Mouse (Mus musculus) neural tube, embryonic 14.5 days (tissue): ENCODE data around the gene Fuk. TPM values are rescaled to one million over a fixed set of nuclear protein-coding genes. Genes with fewer than 3 reads are reported as not detected.

ENCODE experiments used
- ATAC-seq: fragments of 200-750 bp; cut with Nextera tagmentation; 2 replicates; pipeline ENCODE4 v1.8.0; 2017; ENCODE audit warnings: low read depth, mild to moderate bottlenecking, moderate TSS enrichment, moderate library complexity
- H3K27ac ChIP-seq: fragments of 300-500 bp; sonication (generic); 2 replicates; pipeline ENCODE4 v1.5.1; 2014; ENCODE audit warnings: low read depth, mild to moderate bottlenecking, control low read depth, low read length, moderate library complexity, mixed read lengths
- H3K27me3 ChIP-seq: fragments of 300-500 bp; sonication (generic); 2 replicates; pipeline ENCODE4 v1.6.1; 2014; ENCODE audit warnings: low read length; ENCODE audit not compliant: control insufficient read depth, insufficient read depth
- H3K36me3 ChIP-seq: fragments of 300-500 bp; sonication (generic); 2 replicates; pipeline ENCODE4 v1.6.1; 2014; ENCODE audit warnings: low read length, mixed read lengths; ENCODE audit not compliant: control insufficient read depth, insufficient read depth
- H3K4me1 ChIP-seq: fragments of 300-500 bp; sonication (generic); 2 replicates; pipeline ENCODE4 v1.6.1; 2014; ENCODE audit warnings: low read length; ENCODE audit not compliant: control insufficient read depth, insufficient read depth
- H3K4me2 ChIP-seq: fragments of 300-500 bp; sonication (generic); 2 replicates; pipeline ENCODE4 v1.6.1; 2014; ENCODE audit warnings: mild to moderate bottlenecking, low read depth, low read length, control low read depth
- H3K4me3 ChIP-seq: fragments of 300-500 bp; sonication (generic); 2 replicates; pipeline ENCODE4 v1.5.1; 2014; ENCODE audit warnings: low read depth, low read length, control low read depth, mixed read lengths
- H3K9ac ChIP-seq: fragments of 300-500 bp; sonication (generic); replicated peaks from 2 replicates; pipeline ENCODE4 v1.6.1; 2014; ENCODE audit warnings: low read depth, mild to moderate bottlenecking, control low read depth, low read length, mixed read lengths
- H3K9me3 ChIP-seq: fragments of 300-500 bp; sonication (generic); 2 replicates; pipeline ENCODE4 v1.6.1; 2016; ENCODE audit warnings: low read length; ENCODE audit not compliant: control insufficient read depth
- WGBS: fragments of 180-500 bp; shearing (Covaris S2); extraction: QIAGEN DNeasy Blood & Tissue Kit; methylation state at CpG from one replicate; pipeline ENCODE4 v1.1.7; 2014; 5-methylcytosine and 5-hydroxymethylcytosine counted together
- polyA plus RNA-seq: library from polyadenylated mRNA; unstranded; fragments of >200 nt; fragmentation: Nextera tagmentation; extraction: Ambion mirVana; gene quantifications from 2 replicates; pipeline ENCODE4 v1.2.1, GENCODE M21; 2014

Gene Fuk
- polyA plus RNA-seq, 1 experiment from 2014 or later, result 3.9 TPM

GRCm38 (mm10) chr8:110906682-110907081 is 4.4 kb upstream of the Fuk start:
- Histone ChIP-seq H3K27ac (no peak overlapping the region), H3K27me3 (no peaks in the 10 kb centered on the region)
- 92% methylated on average over 1 of the region's 1 CpGs for whole genome bisulfite sequencing

DNA sequence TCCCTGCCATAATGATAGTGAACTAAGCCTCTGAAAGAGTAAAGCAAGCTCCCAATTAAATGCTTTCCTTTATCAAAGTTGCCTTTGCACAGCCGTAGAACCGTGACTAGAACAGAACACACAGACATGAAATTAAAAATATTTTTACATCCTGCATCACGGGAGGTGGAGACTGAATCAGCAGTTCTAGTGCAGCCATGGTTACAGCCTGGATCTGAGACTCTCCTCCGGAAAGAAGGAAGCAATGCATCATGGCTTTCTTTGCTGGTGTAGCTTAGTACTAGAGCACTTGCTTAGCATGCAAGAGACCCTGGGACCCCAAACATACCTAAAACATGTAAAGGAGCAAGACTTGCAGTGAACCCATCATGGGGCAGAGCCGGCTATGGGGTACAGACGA is 3.1 kb upstream of the Fuk start:
- ATAC-seq, result no peak
- Histone ChIP-seq H3K9me3 (no peaks in the 10 kb centered on the region), H3K4me3 (no peak overlapping the region), H3K27ac (no peak overlapping the region), H3K27me3 (no peaks in the 10 kb centered on the region), H3K4me2 (no peak overlapping the region), H3K9ac (no peak overlapping the region), H3K36me3 (no peaks in the 10 kb centered on the region), H3K4me1 (peaks cover 4% of the 10 kb centered on the region; the same call in 1 of the 2 replicates)
- WGBS, result 87% methylated on average over 6 of the region's 6 CpGs

More at GRCm38 (mm10) chr8:110906682-110907081, 4.4 kb upstream of the Fuk start:
- no peak overlapping the region for H3K4me3 ChIP-seq
- ATAC-seq, result no peak
- H3K9ac ChIP-seq, result no peak overlapping the region
- H3K4me1 ChIP-seq, result peaks cover 2% of the 10 kb centered on the region; the same call in 1 of the 2 replicates
- H3K9me3 ChIP-seq, result no peaks in the 10 kb centered on the region
- no peak overlapping the region for H3K4me2 ChIP-seq
- H3K36me3 ChIP-seq, result no peaks in the 10 kb centered on the region

GRCm38 (mm10) chr8:110902579-110902965 is 284 bp upstream of the Fuk start:
- 0 out of 2 replicates have a peak, but pooled peaks have one; percentile 31 for ATAC-seq
- H3K27me3 ChIP-seq, result no peaks in the 10 kb centered on the region
- H3K4me2 ChIP-seq, result no peak overlapping the region
- peak overlapping the region; percentile 69; the same call in 1 of the 2 replicates for H3K4me3 ChIP-seq
- H3K9me3 ChIP-seq, result no peaks in the 10 kb centered on the region
- H3K36me3 ChIP-seq, result no peaks in the 10 kb centered on the region
- peaks cover 4% of the 10 kb centered on the region; the same call in 1 of the 2 replicates for H3K4me1 ChIP-seq
- H3K27ac ChIP-seq, result no peak overlapping the region
- 60% methylated on average over 2 of the region's 2 CpGs for WGBS
- H3K9ac ChIP-seq, result no peak overlapping the region

GRCm38 (mm10) chr8:110901056-110901455 is 1.2 kb downstream of the Fuk start:
- no peak overlapping the region for H3K27ac ChIP-seq
- no peak overlapping the region for H3K9ac ChIP-seq
- WGBS, result 81% methylated on average over 3 of the region's 3 CpGs
- H3K4me1 ChIP-seq, result peaks cover 4% of the 10 kb centered on the region; the same call in 1 of the 2 replicates
- H3K4me3 ChIP-seq, result no peak overlapping the region
- no peaks in the 10 kb centered on the region for H3K27me3 ChIP-seq
- H3K4me2 ChIP-seq, result no peak overlapping the region
- H3K9me3 ChIP-seq, result no peaks in the 10 kb centered on the region
- H3K36me3 ChIP-seq, result no peaks in the 10 kb centered on the region
- no peak for ATAC-seq

GRCm38 (mm10) chr8:110897495-110897894 is 4.8 kb downstream of the Fuk start:
- Histone ChIP-seq H3K9me3 (no peaks in the 10 kb centered on the region), H3K9ac (no peak overlapping the region), H3K4me1 (peaks cover 4% of the 10 kb centered on the region; the same call in 1 of the 2 replicates), H3K4me3 (no peak overlapping the region), H3K4me2 (no peak overlapping the region), H3K36me3 (no peaks in the 10 kb centered on the region), H3K27ac (no peak overlapping the region), H3K27me3 (no peaks in the 10 kb centered on the region)
- WGBS, result 97% methylated on average over 6 of the region's 6 CpGs
- no peak for ATAC-seq

DNA sequence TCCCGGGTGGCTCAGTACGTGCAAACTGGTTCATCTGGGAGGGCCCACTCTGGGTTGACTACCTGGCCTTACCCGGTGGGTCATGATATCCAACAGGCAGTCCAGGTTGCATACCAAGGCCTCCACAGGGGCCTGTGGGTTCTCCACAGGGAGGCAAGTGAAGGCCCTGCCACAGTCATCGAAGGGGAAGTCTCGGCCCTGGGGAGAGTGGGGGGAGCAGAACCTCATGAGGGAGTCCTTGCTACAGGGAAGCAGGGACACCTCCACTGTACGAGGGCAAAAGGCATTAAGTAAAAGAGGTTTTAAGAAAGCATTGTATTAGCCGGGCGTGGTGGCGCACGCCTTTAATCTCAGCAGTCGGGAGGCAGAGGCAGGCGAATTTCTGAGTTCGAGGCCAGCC is 6.5 kb downstream of the Fuk start:
- no peak overlapping the region for H3K9ac ChIP-seq
- H3K9me3 ChIP-seq, result no peaks in the 10 kb centered on the region
- no peaks in the 10 kb centered on the region for H3K27me3 ChIP-seq
- ATAC-seq, result no peak
- no peak overlapping the region for H3K4me2 ChIP-seq
- no peaks in the 10 kb centered on the region for H3K36me3 ChIP-seq
- H3K27ac ChIP-seq, result no peak overlapping the region
- H3K4me3 ChIP-seq, result no peak overlapping the region
- no peaks in the 10 kb centered on the region for H3K4me1 ChIP-seq
- WGBS, result 96% methylated on average over 13 of the region's 13 CpGs

DNA sequence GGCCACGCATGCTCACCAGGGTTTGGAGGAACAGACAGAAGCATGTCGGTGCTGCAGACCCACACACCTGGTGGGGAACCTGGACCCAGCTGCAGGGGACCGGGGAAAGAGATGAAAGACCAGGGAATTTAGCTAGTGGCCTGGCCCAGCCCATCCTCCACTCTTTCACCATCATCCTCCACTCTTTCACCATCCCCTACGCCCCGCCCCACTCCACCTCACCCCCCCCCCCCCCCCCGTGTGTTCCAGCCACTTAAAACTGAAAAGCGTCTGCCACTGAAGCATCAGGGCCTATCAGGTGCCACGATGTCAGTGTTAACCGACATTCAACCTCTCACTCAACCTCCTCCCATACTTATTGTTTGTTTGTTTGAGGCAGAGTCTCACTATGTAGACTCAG is 7.0 kb downstream of the Fuk start:
- H3K4me2 ChIP-seq, result no peak overlapping the region
- H3K27me3 ChIP-seq, result no peaks in the 10 kb centered on the region
- 86% methylated on average over 6 of the region's 9 CpGs for WGBS
- H3K36me3 ChIP-seq, result no peaks in the 10 kb centered on the region
- H3K4me3 ChIP-seq, result no peak overlapping the region
- no peaks in the 10 kb centered on the region for H3K9me3 ChIP-seq
- ATAC-seq, result no peak
- H3K27ac ChIP-seq, result no peak overlapping the region
- no peaks in the 10 kb centered on the region for H3K4me1 ChIP-seq
- no peak overlapping the region for H3K9ac ChIP-seq

DNA sequence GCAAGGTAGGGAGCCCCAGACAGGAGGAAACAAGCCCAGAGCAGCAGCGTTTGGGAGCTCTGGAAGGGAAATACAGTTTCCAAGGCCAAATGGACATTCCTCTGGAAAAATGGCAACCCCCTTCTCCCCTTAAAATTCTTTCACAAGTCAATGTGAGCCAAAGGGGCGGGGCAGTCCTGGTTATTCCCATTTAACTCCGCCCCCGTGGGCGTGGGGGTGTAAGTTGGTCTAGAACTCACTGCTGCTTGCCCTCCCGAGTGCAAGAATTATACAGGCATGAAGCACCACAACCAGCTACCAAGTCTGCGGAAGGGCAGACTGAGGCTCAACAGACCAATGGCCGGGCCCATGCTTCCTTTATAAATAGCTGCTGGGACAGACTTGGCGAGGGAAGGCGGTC is 7.4 kb downstream of the Fuk start:
- WGBS, result 89% methylated on average over 10 of the region's 10 CpGs
- H3K27ac ChIP-seq, result no peak overlapping the region
- H3K4me2 ChIP-seq, result no peak overlapping the region
- no peaks in the 10 kb centered on the region for H3K36me3 ChIP-seq
- H3K4me3 ChIP-seq, result no peak overlapping the region
- H3K9ac ChIP-seq, result no peak overlapping the region
- ATAC-seq, result no peak
- H3K27me3 ChIP-seq, result no peaks in the 10 kb centered on the region
- H3K4me1 ChIP-seq, result no peaks in the 10 kb centered on the region
- no peaks in the 10 kb centered on the region for H3K9me3 ChIP-seq

GRCm38 (mm10) chr8:110892913-110893312 is 9.4 kb downstream of the Fuk start:
- Histone ChIP-seq H3K4me1 (no peaks in the 10 kb centered on the region), H3K9ac (no peak overlapping the region), H3K27ac (no peak overlapping the region), H3K9me3 (no peaks in the 10 kb centered on the region), H3K4me3 (no peak overlapping the region), H3K4me2 (no peak overlapping the region), H3K36me3 (peaks cover 4% of the 10 kb centered on the region; the same call in 1 of the 2 replicates), H3K27me3 (no peaks in the 10 kb centered on the region)
- ATAC-seq, result no peak
- 92% methylated on average over 2 of the region's 2 CpGs for WGBS
